Mouse (Mus musculus) lung, postnatal 0 days (tissue): Measurements from ENCODE around the gene Ccdc85c.

Experiments
- CTCF ChIP-seq: IDR thresholded peaks from 2 replicates; pipeline ENCODE4 v1.5.1; 2016; ENCODE audit warnings: antibody characterized with exemption, mild to moderate bottlenecking
- EP300 ChIP-seq: IDR thresholded peaks from 2 replicates; pipeline ENCODE4 v1.6.1; 2016; ENCODE audit warnings: antibody characterized with exemption, mild to moderate bottlenecking, control low read depth

DNA sequence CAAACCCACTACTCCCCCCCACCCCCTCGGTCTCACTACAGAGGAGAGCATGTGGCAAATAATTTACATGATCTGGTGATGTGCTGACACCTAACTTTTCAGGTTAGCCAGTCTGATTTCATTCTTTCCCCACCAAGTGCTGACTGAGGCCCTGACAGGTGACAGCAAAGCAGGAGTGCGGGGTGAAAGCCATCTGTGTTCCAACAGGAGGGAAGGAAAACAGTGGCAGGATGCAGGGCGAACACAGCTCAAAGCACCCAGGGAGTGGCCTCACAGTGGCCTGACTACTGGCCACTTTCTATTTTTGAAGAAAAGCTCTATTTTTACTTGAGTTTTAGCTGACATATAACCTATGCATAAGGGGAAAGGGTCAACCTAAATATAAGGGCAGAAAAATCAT lies 111.5 kb downstream of the Ccdc85c start:
- TF ChIP-seq CTCF (no peak), EP300 (no peak)
